ENCODE assay signal across 22 mouse cellular contexts in genomic region chr7:103682420-103682819, GRCm38 (mm10). TPM values are rescaled to one million over a fixed set of nuclear protein-coding genes. Genes with fewer than 3 reads are reported as not detected.
"Had no signal": no experiment of that assay in that cellular context is flagged by ENCODE, and none has a peak within 500 bp of the region (broad histone marks: within the 10 kb centered on the region; RNA-seq: fewer than 3 reads in every experiment).

Gene Olfr625-ps1, plus strand, starts transcription at chr7:103682720.

- DNase-seq: left cerebral cortex, postnatal 4 days; liver; liver, embryonic 13.5 days; liver, postnatal 0 days; lung, adult 18-20 months; lung, adult 2 months; lung, embryonic 14.5 days; lung, postnatal 10 days; lung, postnatal 14 days; lung, postnatal 36 days; lung, postnatal 4 days; midbrain, embryonic 14.5 days had no signal

RNA-seq across cellular contexts. Expression of gene Olfr625-ps1, which starts in this region (rescaled TPM):
- total RNA-seq: left cerebral cortex, postnatal 10 days; left cerebral cortex, postnatal 14 days; left cerebral cortex, postnatal 25 days; left cerebral cortex, postnatal 36 days; left cerebral cortex, postnatal 4 days; liver, adult 2 months; megakaryocyte progenitor cell, adult 5-6 weeks; megakaryocyte, adult 5-6 weeks; megakaryocyte-erythroid progenitor cell, adult 5-6 weeks; midbrain, postnatal 0 days; monocyte, adult 5-6 weeks had no signal
